Mouse (Mus musculus) bone marrow macrophage, adult 2 months (primary cell): ENCODE results near the gene Lrig2.

Experiments
- CTCF ChIP-seq: IDR thresholded peaks from 2 replicates; pipeline ENCODE4 v1.5.1; 2012; ENCODE audit warnings: low read depth, mild to moderate bottlenecking, low read length, moderate library complexity
- POLR2A ChIP-seq: IDR thresholded peaks from 2 replicates; pipeline ENCODE4 v1.6.1; 2012; ENCODE audit warnings: mild to moderate bottlenecking, low read depth, low read length, borderline replicate concordance

GRCm38 (mm10) chr3:104441435-104441834 is 70.3 kb downstream of the Lrig2 start:
- TF ChIP-seq CTCF (no peak), POLR2A (no peak)
